Mouse (Mus musculus) megakaryocyte, adult 5-6 weeks (primary cell): ENCODE results near the gene Fpgs. TPM values are rescaled to one million over a fixed set of nuclear protein-coding genes. Genes with fewer than 3 reads are reported as not detected.

Experiments used
- ATAC-seq: 2 replicates; pipeline ENCODE4 v1.8.0; 2016; ENCODE audit warnings: mild to moderate bottlenecking, inconsistent platforms; ENCODE audit not compliant: poor library complexity, severe bottlenecking
- total RNA-seq, 2 experiments: library from RNA; stranded (forward) in 1 of 2; stranded (reverse) in 1 of 2; fragments of 153-499, 151-499 nt in 1 of 2; fragments of 221-1000, 200-1000 nt in 1 of 2; gene quantifications; 2 replicates each; pipeline versions ENCODE4 v1.2.3 to v1.2.4; 2015 to 2017

The Fpgs gene
- total RNA-seq (2015) (0.91 and 4.6 TPM in 2 replicates), total RNA-seq (2017) (2.6 and 3.0 TPM in 2 replicates)

- no peak for ATAC-seq
Observed at GRCm38 (mm10) chr2:32704021-32704421, at the start of gene Fpgs. Gene Fpgs (minus strand): TSS chr2:32704145.

- no peak for ATAC-seq
Observed at GRCm38 (mm10) chr2:32752181-32752580, 48.2 kb upstream of the Fpgs start.

- ATAC-seq = no peak
Observed at GRCm38 (mm10) chr2:32751665-32752033, 47.7 kb upstream of the Fpgs start.

GRCm38 (mm10) chr2:32750887-32751664 lies 47.1 kb upstream of the Fpgs start:
- no peak for ATAC-seq

GRCm38 (mm10) chr2:32750199-32750598 lies 46.3 kb upstream of the Fpgs start:
- ATAC-seq = no peak

GRCm38 (mm10) chr2:32749082-32749481 lies 45.1 kb upstream of the Fpgs start:
- no peak for ATAC-seq

GRCm38 (mm10) chr2:32744272-32744982 lies 40.5 kb upstream of the Fpgs start:
- 0 out of 2 replicates have a peak, but pooled peaks have one; percentile 43 for ATAC-seq

GRCm38 (mm10) chr2:32742173-32742531 lies 38.2 kb upstream of the Fpgs start:
- ATAC-seq = no peak

- no peak for ATAC-seq
Observed at GRCm38 (mm10) chr2:32741273-32742172, 37.6 kb upstream of the Fpgs start.

GRCm38 (mm10) chr2:32740916-32741272 lies 36.9 kb upstream of the Fpgs start, which contains the start of gene 6330409D20Rik:
Gene 6330409D20Rik (minus strand): TSS chr2:32741016.
- ATAC-seq = no peak

GRCm38 (mm10) chr2:32739311-32739710 lies 35.4 kb upstream of the Fpgs start:
- no peak for ATAC-seq

- no peak for ATAC-seq
Observed at GRCm38 (mm10) chr2:32737008-32737407, 33.1 kb upstream of the Fpgs start.

- no peak for ATAC-seq
Observed at GRCm38 (mm10) chr2:32736306-32736829, 32.4 kb upstream of the Fpgs start.

- no peak for ATAC-seq
Observed at GRCm38 (mm10) chr2:32734933-32735332, 31.0 kb upstream of the Fpgs start.

- ATAC-seq = no peak
Observed at GRCm38 (mm10) chr2:32734480-32734879, 30.5 kb upstream of the Fpgs start.

GRCm38 (mm10) chr2:32732695-32733094 lies 28.8 kb upstream of the Fpgs start:
- no peak for ATAC-seq

- no peak for ATAC-seq
Observed at GRCm38 (mm10) chr2:32731911-32732310, 28.0 kb upstream of the Fpgs start.

GRCm38 (mm10) chr2:32730854-32731253 lies 26.9 kb upstream of the Fpgs start:
- ATAC-seq = no peak

- no peak for ATAC-seq
Observed at GRCm38 (mm10) chr2:32729547-32729946, 25.6 kb upstream of the Fpgs start.

- no peak for ATAC-seq
Observed at GRCm38 (mm10) chr2:32728463-32728862, 24.5 kb upstream of the Fpgs start.

GRCm38 (mm10) chr2:32727435-32727834 lies 23.5 kb upstream of the Fpgs start:
- peak; percentile 99 for ATAC-seq
